Mouse (Mus musculus) ovary, postnatal 10 days (tissue): ENCODE results near the gene Kyat3.
A peak's percentile ranks its signal among the peaks of the same experiment; 100 is the strongest.
"Not testable (repeated sequence)": the region's sequence is repeated elsewhere in the genome, so short reads cannot be mapped to it uniquely, and the experiment has no call there.

Source experiments
- DNase-seq: peaks from one replicate; pipeline ENCODE4 v3.0.0; 2022; ENCODE audit warnings: low spot score

Kyat3 gene

GRCm38 (mm10) chr3:142700442-142701322 is at the start of gene Kyat3:
TSS of gene Kyat3 (plus strand) at chr3:142701051.
- peak; percentile 71 for DNase-seq

GRCm38 (mm10) chr3:142664723-142665122 is 36.1 kb upstream of the Kyat3 start:
- no peak for DNase-seq

GRCm38 (mm10) chr3:142674607-142675006 is 26.2 kb upstream of the Kyat3 start:
- no peak for DNase-seq

GRCm38 (mm10) chr3:142687939-142688338 is 12.9 kb upstream of the Kyat3 start:
- DNase-seq = no peak

GRCm38 (mm10) chr3:142688353-142688752 is 12.5 kb upstream of the Kyat3 start:
- DNase-seq = no peak

- DNase-seq = no peak
Measured at GRCm38 (mm10) chr3:142696517-142696916, 4.3 kb upstream of the Kyat3 start.

GRCm38 (mm10) chr3:142701407-142701989 is 647 bp downstream of the Kyat3 start:
- DNase-seq = no peak

- no peak for DNase-seq
Measured at GRCm38 (mm10) chr3:142706581-142707444, 6.0 kb downstream of the Kyat3 start.

GRCm38 (mm10) chr3:142708181-142708848 is 7.5 kb downstream of the Kyat3 start:
- not testable (repeated sequence) for DNase-seq

GRCm38 (mm10) chr3:142708849-142709419 is 8.1 kb downstream of the Kyat3 start:
- DNase-seq = peak; percentile 53

- no peak for DNase-seq
Measured at GRCm38 (mm10) chr3:142710360-142711007, 9.6 kb downstream of the Kyat3 start.

GRCm38 (mm10) chr3:142711372-142711771 is 10.5 kb downstream of the Kyat3 start:
- DNase-seq = no peak

- not testable (repeated sequence) for DNase-seq
Measured at GRCm38 (mm10) chr3:142712401-142713040, 11.7 kb downstream of the Kyat3 start.

GRCm38 (mm10) chr3:142725481-142725880 is 24.6 kb downstream of the Kyat3 start:
- DNase-seq = no peak

- no peak for DNase-seq
Measured at GRCm38 (mm10) chr3:142725969-142726672, 25.3 kb downstream of the Kyat3 start.

GRCm38 (mm10) chr3:142734291-142734690 is 33.4 kb downstream of the Kyat3 start:
- DNase-seq = no peak

GRCm38 (mm10) chr3:142740896-142741295 is 40.0 kb downstream of the Kyat3 start:
- DNase-seq = no peak

- DNase-seq = no peak
Measured at GRCm38 (mm10) chr3:142743973-142744898, 43.4 kb downstream of the Kyat3 start.

- no peak for DNase-seq
Measured at GRCm38 (mm10) chr3:142745076-142745475, 44.2 kb downstream of the Kyat3 start.
